Comparison of ENCODE assay signal across 9 mouse cellular contexts in the genomic region with DNA sequence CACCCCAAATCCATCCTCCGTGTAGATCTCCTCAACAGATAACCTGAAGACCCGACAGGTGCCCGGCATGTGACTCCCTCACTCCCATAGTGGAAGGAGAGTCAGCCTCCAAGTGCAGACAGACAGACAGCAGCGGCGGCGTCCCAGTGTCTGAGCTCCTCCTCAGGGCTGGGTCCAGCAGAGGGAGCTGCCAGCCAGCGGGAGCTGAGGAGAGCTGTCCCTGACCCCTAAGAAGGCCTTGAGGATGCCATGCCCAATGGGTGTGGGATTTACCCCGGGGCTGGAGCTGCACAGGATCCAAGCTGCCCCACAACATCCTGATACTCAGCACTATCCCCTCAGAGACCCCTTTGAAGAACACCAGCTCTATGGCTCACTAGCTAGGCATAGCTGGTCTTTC.
DNase-seq lines count a peak whose midpoint lies in the region; ATAC-seq and TF ChIP-seq lines count a peak whose summit lies in the region.
"Had no signal": no experiment of that assay in that cellular context is flagged by ENCODE, and none has a peak within 500 bp of the region (broad histone marks: within the 10 kb centered on the region; RNA-seq: fewer than 3 reads in every experiment).

No protein-coding gene starts in this region.

- no peaks in the 10 kb centered on the region for H3K4me1 ChIP-seq in hindbrain, postnatal 0 days (ENCODE audit: insufficient read depth, low read length)
- H3K4me1 ChIP-seq in hindbrain, embryonic 14.5 days (replicated peaks; ENCODE audit: control insufficient read depth, insufficient read depth, low read length): no peaks in the 10 kb centered on the region

- H3K9ac ChIP-seq in hindbrain, postnatal 0 days (replicated peaks; ENCODE audit: low read length): no peak overlapping the region
- no peak overlapping the region for H3K9ac ChIP-seq in hindbrain, embryonic 14.5 days

- 30% methylated on average over 8 of the region's 8 CpGs for WGBS in hindbrain, postnatal 0 days
- 37% methylated on average over 8 of the region's 8 CpGs for WGBS in hindbrain, embryonic 14.5 days

- no peaks in the 10 kb centered on the region for H3K9me3 ChIP-seq in hindbrain, postnatal 0 days (ENCODE audit: low read length)
- H3K9me3 ChIP-seq in hindbrain, embryonic 14.5 days (ENCODE audit: control insufficient read depth, low read length): no peaks in the 10 kb centered on the region

- H3K27me3 ChIP-seq in hindbrain, postnatal 0 days (ENCODE audit: insufficient read depth, low read length): no peaks in the 10 kb centered on the region
- no peaks in the 10 kb centered on the region for H3K27me3 ChIP-seq in hindbrain, embryonic 14.5 days (ENCODE audit: control insufficient read depth, insufficient read depth, low read length)

- no peaks in the 10 kb centered on the region for H3K36me3 ChIP-seq in hindbrain, postnatal 0 days (ENCODE audit: insufficient read depth, low read length)
- no peaks in the 10 kb centered on the region for H3K36me3 ChIP-seq in hindbrain, embryonic 14.5 days (replicated peaks; ENCODE audit: control insufficient read depth, insufficient read depth)
- H3K36me3 ChIP-seq: G1E had no signal

- H3K27ac ChIP-seq in hindbrain, postnatal 0 days: no peak overlapping the region
- H3K27ac ChIP-seq in hindbrain, embryonic 14.5 days: no peak overlapping the region

- DNase-seq in hindbrain, postnatal 0 days (ENCODE audit: low spot score): peak; percentile 38
- DNase-seq in hindbrain, embryonic 14.5 days (ENCODE audit: low spot score): no peak
- peak; percentile 56 for DNase-seq in NIH3T3 (ENCODE audit: low read depth)
- peak; percentile 72 to 79 for DNase-seq in gastrocnemius, adult 8-10 months (ENCODE audit: low spot score in 2 of 2)
- DNase-seq in kidney, adult 11 months: peak; percentile 55
- peak; percentile 66 to 70 for DNase-seq in lung, postnatal 4 days
- DNase-seq in T-cell, adult 2 months (ENCODE audit: low spot score): no peak

- H3K4me2 ChIP-seq in hindbrain, postnatal 0 days (ENCODE audit: low read depth, low read length): no peak overlapping the region
- H3K4me2 ChIP-seq in hindbrain, embryonic 14.5 days (replicated peaks): no peak overlapping the region

- no peak overlapping the region for H3K4me3 ChIP-seq in hindbrain, postnatal 0 days (ENCODE audit: low read length)
- no peak overlapping the region for H3K4me3 ChIP-seq in hindbrain, embryonic 14.5 days (replicated peaks; ENCODE audit: low read length)

- ATAC-seq in hindbrain, postnatal 0 days: peak; percentile 27; the same call in 1 of the 2 replicates
- no peak for ATAC-seq in hindbrain, embryonic 14.5 days (ENCODE audit: low FRiP score)
- ATAC-seq in erythroblast, adult 5-6 weeks (replicated peaks; ENCODE audit: low FRiP score, poor library complexity, severe bottlenecking): no peak

- peak; percentile 63 for TF ChIP-seq CTCF in hindbrain, postnatal 0 days (IDR thresholded peaks at IDR 0.05; ENCODE audit: low read depth)

Comparison
In these comparisons a context has a peak if more than half of its experiments do, and no peak if none do; other contexts are left out.
1. DNase-seq: peak in hindbrain, postnatal 0 days (single experiment), NIH3T3 (single experiment), gastrocnemius, adult 8-10 months (2 of 2), kidney, adult 11 months (single experiment) and lung, postnatal 4 days (2 of 2); none in hindbrain, embryonic 14.5 days (single experiment) and T-cell, adult 2 months (single experiment).